Mouse (Mus musculus) intestine, embryonic 16.5 days (tissue): ENCODE measurements around the gene Anxa10. TPM values are rescaled to one million over a fixed set of nuclear protein-coding genes. Genes with fewer than 3 reads are reported as not detected.
A peak's percentile ranks its signal among the peaks of the same experiment; 100 is the strongest.

ENCODE experiments used
- ATAC-seq: fragments of 200-750 bp; cut with Nextera tagmentation; 2 replicates; pipeline ENCODE4 v1.8.0; 2017; ENCODE audit warnings: moderate TSS enrichment, moderate library complexity
- H3K27ac ChIP-seq: fragments of 300-500 bp; sonication (generic); 2 replicates; pipeline ENCODE4 v1.5.1; 2014; ENCODE audit warnings: mild to moderate bottlenecking, low read length
- H3K27me3 ChIP-seq: fragments of 300-500 bp; sonication (generic); replicated peaks from 2 replicates; pipeline ENCODE4 v1.6.1; 2014; ENCODE audit warnings: low read length, control low read depth, mixed read lengths; ENCODE audit not compliant: control insufficient read depth, insufficient read depth
- H3K36me3 ChIP-seq: fragments of 300-500 bp; sonication (generic); 2 replicates; pipeline ENCODE4 v1.6.1; 2014; ENCODE audit warnings: low read length, control low read depth; ENCODE audit not compliant: control insufficient read depth, insufficient read depth
- H3K4me1 ChIP-seq: fragments of 300-500 bp; sonication (generic); 2 replicates; pipeline ENCODE4 v1.6.1; 2014; ENCODE audit warnings: low read length, control low read depth, mixed read lengths; ENCODE audit not compliant: control insufficient read depth, insufficient read depth
- H3K4me2 ChIP-seq: fragments of 300-500 bp; sonication (generic); 2 replicates; pipeline ENCODE4 v1.6.1; 2014; ENCODE audit warnings: low read depth, low read length, control low read depth
- H3K4me3 ChIP-seq: fragments of 300-500 bp; sonication (generic); 2 replicates; pipeline ENCODE4 v1.5.1; 2014; ENCODE audit warnings: mild to moderate bottlenecking, low read length
- H3K9ac ChIP-seq: fragments of 300-500 bp; sonication (generic); 2 replicates; pipeline ENCODE4 v1.6.1; 2014; ENCODE audit warnings: low read depth, low read length
- H3K9me3 ChIP-seq: fragments of 300-500 bp; sonication (generic); 2 replicates; pipeline ENCODE4 v1.6.1; 2016; ENCODE audit warnings: low read length, control low read depth; ENCODE audit not compliant: control insufficient read depth
- WGBS: fragments of 180-500 bp; shearing (Covaris S2); extraction: QIAGEN DNeasy Blood & Tissue Kit; methylation state at CpG from one replicate; pipeline ENCODE4 v1.1.7; 2014; 5-methylcytosine and 5-hydroxymethylcytosine counted together
- polyA plus RNA-seq: library from polyadenylated mRNA; unstranded; fragments of >200 nt; fragmentation: Nextera tagmentation; extraction: Ambion mirVana; gene quantifications from 2 replicates; pipeline ENCODE4 v1.2.1, GENCODE M21; 2015

Gene Anxa10
- polyA plus RNA-seq = 0.18 and 0.24 TPM in 2 replicates

GRCm38 (mm10) chr8:62123098-62123497 is at the start of gene Anxa10:
Gene Anxa10, minus strand, starts transcription at chr8:62123150.
- H3K4me3 ChIP-seq = no peak within 1 kb of the TSS
- no peaks in the 10 kb centered on the region for H3K9me3 ChIP-seq
- no peaks in the 10 kb centered on the region for H3K36me3 ChIP-seq
- ATAC-seq = no peak
- no peak within 1 kb of the TSS for H3K27ac ChIP-seq
- WGBS = 70% methylated on average over 2 of the region's 2 CpGs
- H3K9ac ChIP-seq = no peak within 1 kb of the TSS
- no peaks in the 10 kb centered on the region for H3K4me1 ChIP-seq
- no peaks in the 10 kb centered on the region for H3K27me3 ChIP-seq
- no peak within 1 kb of the TSS for H3K4me2 ChIP-seq

GRCm38 (mm10) chr8:62132662-62133366 is 9.9 kb upstream of the Anxa10 start:
- Histone ChIP-seq H3K4me2 (no peak overlapping the region), H3K27me3 (no peaks in the 10 kb centered on the region), H3K4me3 (no peak overlapping the region), H3K9me3 (no peaks in the 10 kb centered on the region), H3K4me1 (no peaks in the 10 kb centered on the region), H3K27ac (no peak overlapping the region), H3K36me3 (no peaks in the 10 kb centered on the region), H3K9ac (no peak overlapping the region)
- ATAC-seq = no peak
- WGBS = 79% methylated on average over 3 of the region's 3 CpGs

- H3K4me3 ChIP-seq = no peak overlapping the region
- peak; percentile 53; the same call in 1 of the 2 replicates for ATAC-seq
- no peaks in the 10 kb centered on the region for H3K9me3 ChIP-seq
- H3K36me3 ChIP-seq = no peaks in the 10 kb centered on the region
- no peak overlapping the region for H3K27ac ChIP-seq
- no peak overlapping the region for H3K9ac ChIP-seq
- H3K27me3 ChIP-seq = no peaks in the 10 kb centered on the region
- no peaks in the 10 kb centered on the region for H3K4me1 ChIP-seq
- 84% methylated on average over 2 of the region's 2 CpGs for WGBS
- no peak overlapping the region for H3K4me2 ChIP-seq
Measured at GRCm38 (mm10) chr8:62097213-62097612, 25.7 kb downstream of the Anxa10 start.

- 72% methylated on average over 2 of the region's 2 CpGs for WGBS
- ATAC-seq = no peak
- Histone ChIP-seq H3K9me3 (no peaks in the 10 kb centered on the region), H3K4me1 (no peaks in the 10 kb centered on the region), H3K27ac (no peak overlapping the region), H3K4me2 (no peak overlapping the region), H3K4me3 (no peak overlapping the region), H3K9ac (no peak overlapping the region), H3K27me3 (no peaks in the 10 kb centered on the region), H3K36me3 (no peaks in the 10 kb centered on the region)
Measured at GRCm38 (mm10) chr8:62081804-62082203, 41.1 kb downstream of the Anxa10 start.

GRCm38 (mm10) chr8:62080195-62080802 is 42.7 kb downstream of the Anxa10 start:
- H3K9ac ChIP-seq = no peak overlapping the region
- H3K36me3 ChIP-seq = no peaks in the 10 kb centered on the region
- no peaks in the 10 kb centered on the region for H3K9me3 ChIP-seq
- no peaks in the 10 kb centered on the region for H3K27me3 ChIP-seq
- 40% methylated on average over 3 of the region's 3 CpGs for WGBS
- ATAC-seq = no peak; the same call in 1 of the 2 replicates
- no peak overlapping the region for H3K4me3 ChIP-seq
- H3K4me2 ChIP-seq = no peak overlapping the region
- no peak overlapping the region for H3K27ac ChIP-seq
- H3K4me1 ChIP-seq = no peaks in the 10 kb centered on the region

GRCm38 (mm10) chr8:62068305-62068704 is 54.6 kb downstream of the Anxa10 start:
- H3K36me3 ChIP-seq = no peaks in the 10 kb centered on the region
- no peak for ATAC-seq
- H3K9ac ChIP-seq = no peak overlapping the region
- H3K9me3 ChIP-seq = no peaks in the 10 kb centered on the region
- no peak overlapping the region for H3K4me2 ChIP-seq
- H3K27ac ChIP-seq = no peak overlapping the region
- no peak overlapping the region for H3K4me3 ChIP-seq
- H3K4me1 ChIP-seq = no peaks in the 10 kb centered on the region
- H3K27me3 ChIP-seq = no peaks in the 10 kb centered on the region

- no peaks in the 10 kb centered on the region for H3K36me3 ChIP-seq
- no peak overlapping the region for H3K4me3 ChIP-seq
- no peaks in the 10 kb centered on the region for H3K27me3 ChIP-seq
- H3K4me2 ChIP-seq = no peak overlapping the region
- ATAC-seq = no peak
- H3K9ac ChIP-seq = no peak overlapping the region
- no peak overlapping the region for H3K27ac ChIP-seq
- H3K4me1 ChIP-seq = no peaks in the 10 kb centered on the region
- no peaks in the 10 kb centered on the region for H3K9me3 ChIP-seq
Measured at GRCm38 (mm10) chr8:62060357-62060756, 62.6 kb downstream of the Anxa10 start.

- no peaks in the 10 kb centered on the region for H3K36me3 ChIP-seq
- ATAC-seq = no peak
- 38% methylated on average over 2 of the region's 2 CpGs for WGBS
- H3K4me3 ChIP-seq = no peak overlapping the region
- no peaks in the 10 kb centered on the region for H3K27me3 ChIP-seq
- H3K9ac ChIP-seq = no peak overlapping the region
- no peak overlapping the region for H3K27ac ChIP-seq
- no peaks in the 10 kb centered on the region for H3K4me1 ChIP-seq
- H3K4me2 ChIP-seq = no peak overlapping the region
- no peaks in the 10 kb centered on the region for H3K9me3 ChIP-seq
Measured at GRCm38 (mm10) chr8:62046809-62047208, 76.1 kb downstream of the Anxa10 start.

- Histone ChIP-seq H3K36me3 (no peaks in the 10 kb centered on the region), H3K27me3 (no peaks in the 10 kb centered on the region), H3K4me3 (no peak overlapping the region), H3K9me3 (no peaks in the 10 kb centered on the region), H3K4me2 (no peak overlapping the region), H3K9ac (no peak overlapping the region), H3K4me1 (no peaks in the 10 kb centered on the region), H3K27ac (no peak overlapping the region)
- WGBS = 68% methylated on average over 3 of the region's 3 CpGs
- no peak for ATAC-seq
Measured at GRCm38 (mm10) chr8:62034351-62034750, 88.6 kb downstream of the Anxa10 start.
